Mouse (Mus musculus): ENCODE measurements around the gene Zfp1. TPM values are rescaled to one million over a fixed set of nuclear protein-coding genes. Genes with fewer than 3 reads are reported as not detected.
A peak's percentile ranks its signal among the peaks of the same experiment; 100 is the strongest.

Zfp1 gene
- polyA plus RNA-seq, 1 experiment from 2014 or later, result 27.5 TPM

- H3K9ac ChIP-seq, result peak overlapping the region; percentile 64; the same call in 1 of the 2 replicates
- H3K36me3 ChIP-seq, result peaks cover 72% of the 10 kb centered on the region
- peaks cover 22% of the 10 kb centered on the region for H3K4me1 ChIP-seq
- WGBS, result 78% methylated on average over 6 of the region's 6 CpGs
- no peak overlapping the region for H3K4me3 ChIP-seq
- no peak overlapping the region for H3K4me2 ChIP-seq (replicated peaks)
- ATAC-seq (ENCODE audit: low FRiP score, low read depth), result no peak
- peak overlapping the region; percentile 85 for H3K27ac ChIP-seq
- H3K9me3 ChIP-seq, result no peaks in the 10 kb centered on the region
- no peaks in the 10 kb centered on the region for H3K27me3 ChIP-seq
These were observed 74.7 kb downstream of the Zfp1 start for GRCm38 (mm10) chr8:111717866-111718265.

- WGBS, result 69% methylated on average over 5 of the region's 5 CpGs
- Histone ChIP-seq H3K9me3 (no peaks in the 10 kb centered on the region), H3K27me3 (no peaks in the 10 kb centered on the region), H3K27ac (no peak overlapping the region), H3K4me1 (peaks cover 22% of the 10 kb centered on the region), H3K9ac (no peak overlapping the region), H3K4me2 (replicated peaks) (no peak overlapping the region), H3K4me3 (no peak overlapping the region), H3K36me3 (peaks cover 62% of the 10 kb centered on the region)
- ATAC-seq (ENCODE audit: low FRiP score, low read depth), result no peak
These were observed 75.7 kb downstream of the Zfp1 start for GRCm38 (mm10) chr8:111718937-111719336.

GRCm38 (mm10) chr8:111720115-111720544 is 76.9 kb downstream of the Zfp1 start:
- Histone ChIP-seq H3K27me3 (no peaks in the 10 kb centered on the region), H3K4me1 (peaks cover 31% of the 10 kb centered on the region), H3K4me3 (no peak overlapping the region), H3K4me2 (replicated peaks) (no peak overlapping the region), H3K36me3 (peaks cover 50% of the 10 kb centered on the region), H3K27ac (no peak overlapping the region), H3K9me3 (no peaks in the 10 kb centered on the region), H3K9ac (no peak overlapping the region)
- no peak for ATAC-seq (ENCODE audit: low FRiP score, low read depth)
- WGBS, result 51% methylated on average over 4 of the region's 4 CpGs

Small RNA genes lying within 50 kb of the gene (microRNA-seq; reads per million reads assigned to microRNA genes)
- gene Mir7076, result not detected

Other genes starting within 250 kb of the Zfp1 start
- not detected in 2 replicates for gene Fa2h, start 249.6 kb upstream of the Zfp1 start, polyA plus RNA-seq (2015; fragmentation: Nextera tagmentation; extraction: Ambion mirVana)
- 7.9 and 8.5 TPM in 2 replicates for gene Wdr59, start 121.3 kb upstream of the Zfp1 start, polyA plus RNA-seq (2015; fragmentation: Nextera tagmentation; extraction: Ambion mirVana)
- 34.5 and 34.6 TPM in 2 replicates for gene Znrf1, start 107.3 kb upstream of the Zfp1 start, polyA plus RNA-seq (2015; fragmentation: Nextera tagmentation; extraction: Ambion mirVana)
- gene Ldhd, start 13.0 kb upstream of the Zfp1 start, polyA plus RNA-seq (2015; fragmentation: Nextera tagmentation; extraction: Ambion mirVana), result 0.22 and 0.41 TPM in 2 replicates
- gene Ctrb1, start 47.6 kb downstream of the Zfp1 start, polyA plus RNA-seq (2015; fragmentation: Nextera tagmentation; extraction: Ambion mirVana), result 0.89 and 3.1 TPM in 2 replicates
- gene Bcar1, start 100.4 kb downstream of the Zfp1 start, polyA plus RNA-seq (2015; fragmentation: Nextera tagmentation; extraction: Ambion mirVana), result 41.7 and 41.8 TPM in 2 replicates
- 260 and 262 TPM in 2 replicates for gene Cfdp1, start 210.9 kb downstream of the Zfp1 start, polyA plus RNA-seq (2015; fragmentation: Nextera tagmentation; extraction: Ambion mirVana)
- gene Tmem170, start 233.3 kb downstream of the Zfp1 start, polyA plus RNA-seq (2015; fragmentation: Nextera tagmentation; extraction: Ambion mirVana), result 7.5 and 8.6 TPM in 2 replicates

Measured in limb, embryonic 13.5 days (tissue).